Mouse (Mus musculus): Measurements from ENCODE around the gene Pacsin2. TPM values are rescaled to one million over a fixed set of nuclear protein-coding genes. Genes with fewer than 3 reads are reported as not detected.

Pacsin2 gene
- total RNA-seq, 4 experiments from 2014 or later: 209 to 267 (median 247) TPM

DNA sequence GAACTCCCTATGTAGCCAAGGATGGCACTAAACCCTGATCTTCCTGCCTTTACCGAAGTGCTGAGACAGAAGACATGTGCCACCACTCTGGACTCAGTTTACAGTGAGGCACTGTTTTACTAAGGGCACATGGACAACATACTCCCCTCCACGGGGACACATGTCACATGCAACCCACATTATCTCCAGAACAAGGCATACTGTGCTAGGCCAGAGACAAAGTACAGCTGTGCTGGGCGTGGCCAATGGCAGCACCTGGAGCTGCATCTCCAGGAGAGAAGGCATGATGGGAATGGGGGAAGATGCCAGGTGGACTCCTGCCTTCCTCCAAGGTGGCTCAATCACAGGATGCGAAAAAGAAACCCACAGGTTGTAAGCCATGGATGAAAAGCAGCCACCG lies 135.5 kb downstream of the Pacsin2 start:
- no peak for DNase-seq (ENCODE audit: low spot score)

Other genes with a start within 250 kb of the Pacsin2 start
- 1 to 10 TPM; 4.2 to 8.7 (median 5.8) TPM for gene A4galt, start 212.8 kb downstream of the Pacsin2 start, total RNA-seq (2022)
- gene Arfgap3, start 114.4 kb downstream of the Pacsin2 start, total RNA-seq (2022): 10 to 100 TPM; 10.2 to 11.8 (median 11.1) TPM
- gene Ttll1, start 46.3 kb upstream of the Pacsin2 start, total RNA-seq (2022): 10 to 100 TPM; 51.7 to 73.3 (median 59.8) TPM
- 10 to 100 TPM in 1 of 4 experiments, 1 to 10 TPM in 3; 7.6 to 12.5 (median 9.4) TPM for gene Bik, start 62.3 kb upstream of the Pacsin2 start, total RNA-seq (2022)
- gene Tspo, start 99.0 kb upstream of the Pacsin2 start, total RNA-seq (2022): 10 to 100 TPM; 57.1 to 66.2 (median 60.4) TPM
- 10 to 100 TPM; 43.6 to 51.3 (median 46.9) TPM for gene Mcat, start 99.2 kb upstream of the Pacsin2 start, total RNA-seq (2022)
- 1 to 10 TPM; 5.3 to 6.7 (median 5.9) TPM for gene Ttll12, start 130.6 kb upstream of the Pacsin2 start, total RNA-seq (2022)